Mouse (Mus musculus): ENCODE measurements around the gene Rbl2. TPM values are rescaled to one million over a fixed set of nuclear protein-coding genes. Genes with fewer than 3 reads are reported as not detected.

The Rbl2 gene
- 35.6 TPM for polyA plus RNA-seq (2015; fragmentation: Illumina TruSeq; extraction: RNeasy Lipid Tissue Mini Kit (QIAGEN cat#74804); ENCODE audit: low read depth, low replicate concordance)

GRCm38 (mm10) chr8:91069834-91070233 lies at the start of gene Rbl2:
Rbl2 (plus strand) TSS chr8:91070057.

Other genes with a start within 250 kb of the Rbl2 start
- 268 TPM for gene Chd9, start 241.7 kb upstream of the Rbl2 start, polyA plus RNA-seq (2015; fragmentation: Illumina TruSeq; extraction: RNeasy Lipid Tissue Mini Kit (QIAGEN cat#74804); ENCODE audit: low read depth, low replicate concordance)
- gene Aktip, start 129.9 kb downstream of the Rbl2 start, polyA plus RNA-seq (2015; fragmentation: Illumina TruSeq; extraction: RNeasy Lipid Tissue Mini Kit (QIAGEN cat#74804); ENCODE audit: low read depth, low replicate concordance), result 175 TPM
- gene Rpgrip1l, start 243.2 kb downstream of the Rbl2 start, polyA plus RNA-seq (2015; fragmentation: Illumina TruSeq; extraction: RNeasy Lipid Tissue Mini Kit (QIAGEN cat#74804); ENCODE audit: low read depth, low replicate concordance), result 10.5 TPM
- 125 TPM for gene Fto, start 243.5 kb downstream of the Rbl2 start, polyA plus RNA-seq (2015; fragmentation: Illumina TruSeq; extraction: RNeasy Lipid Tissue Mini Kit (QIAGEN cat#74804); ENCODE audit: low read depth, low replicate concordance)